Mouse (Mus musculus) liver, adult 2 months (tissue): ENCODE measurements around the gene Tbck.

Experiments used
- CTCF ChIP-seq: fragments of 200-500 bp; IDR thresholded peaks from 2 replicates; pipeline ENCODE4 v1.5.1; 2011; ENCODE audit warnings: low read depth, low read length, control low read depth
- POLR2A ChIP-seq: fragments of 200-500 bp; IDR thresholded peaks from 2 replicates; pipeline ENCODE4 v1.6.1; 2011; ENCODE audit warnings: low read length, control low read depth; ENCODE audit not compliant: insufficient read depth; ENCODE audit errors: extremely low read depth

DNA sequence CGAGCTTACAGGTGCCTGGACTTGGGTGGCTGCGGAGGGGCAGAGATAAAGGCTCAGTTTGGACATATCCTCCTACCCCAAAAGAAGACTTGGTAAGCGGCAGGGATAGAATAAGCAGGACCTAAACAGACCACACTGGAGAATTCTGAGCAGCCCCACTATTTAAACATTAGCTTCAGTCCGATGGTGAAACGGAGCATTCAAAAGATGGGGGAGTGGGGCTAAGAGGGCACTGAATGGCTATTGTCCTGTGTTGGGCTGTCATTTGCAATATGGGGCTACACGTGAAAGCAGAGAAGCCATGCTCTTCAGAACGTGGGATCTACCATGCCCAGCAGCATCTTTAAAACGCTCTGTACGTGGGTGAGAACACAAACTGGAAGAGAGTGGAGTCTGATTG lies 170.3 kb downstream of the Tbck start:
- TF ChIP-seq CTCF (no peak), POLR2A (no peak)
